Mouse (Mus musculus): Measurements from ENCODE around the gene Dusp5. TPM values are rescaled to one million over a fixed set of nuclear protein-coding genes. Genes with fewer than 3 reads are reported as not detected.
"Not testable (repeated sequence)": the region's sequence is repeated elsewhere in the genome, so short reads cannot be mapped to it uniquely, and the experiment has no call there.

Gene Dusp5
- 1 to 10 TPM; 3.1 to 5.6 (median 4.2) TPM for total RNA-seq (2022)

DNA sequence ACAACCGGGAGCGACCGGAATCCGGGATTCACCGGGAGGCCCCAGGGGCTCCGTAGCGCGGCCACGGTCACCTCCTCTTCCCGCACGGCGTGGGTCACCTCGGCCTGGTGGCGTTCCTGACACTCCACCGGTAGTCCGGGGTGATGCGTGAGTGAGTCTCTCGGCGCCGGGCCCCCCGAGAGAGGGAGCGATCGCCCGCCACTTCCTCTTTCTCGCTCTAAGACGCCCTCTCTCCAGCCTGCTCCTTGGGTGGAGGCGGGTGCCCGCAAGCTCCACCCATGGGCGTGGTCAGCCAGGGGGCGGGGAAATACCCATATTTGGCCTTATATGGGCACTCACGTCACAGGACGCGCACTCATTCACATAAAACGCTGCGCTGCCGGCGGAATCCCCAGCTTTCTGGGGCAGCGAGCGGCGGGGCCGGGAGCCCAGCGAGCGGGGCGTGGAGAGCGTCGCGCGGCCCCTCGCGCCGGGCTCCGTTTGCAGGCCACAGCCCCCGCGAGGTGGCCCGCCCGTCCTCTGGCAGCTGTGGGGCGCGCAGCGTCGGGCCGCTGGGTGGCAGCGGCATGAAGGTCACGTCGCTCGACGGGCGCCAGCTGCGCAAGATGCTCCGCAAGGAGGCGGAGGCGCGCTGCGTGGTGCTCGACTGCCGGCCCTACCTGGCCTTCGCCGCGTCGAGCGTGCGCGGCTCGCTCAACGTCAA, at the start of gene Dusp5:
Gene Dusp5 (plus strand): TSS at position 358 of the 703 bp plus-strand sequence.
- DNase-seq (ENCODE audit: low spot score) = peak; percentile 97

- DNase-seq (ENCODE audit: low spot score) = no peak
Measured at GRCm38 (mm10) chr19:53479590-53479989, 49.3 kb upstream of the Dusp5 start.

DNA sequence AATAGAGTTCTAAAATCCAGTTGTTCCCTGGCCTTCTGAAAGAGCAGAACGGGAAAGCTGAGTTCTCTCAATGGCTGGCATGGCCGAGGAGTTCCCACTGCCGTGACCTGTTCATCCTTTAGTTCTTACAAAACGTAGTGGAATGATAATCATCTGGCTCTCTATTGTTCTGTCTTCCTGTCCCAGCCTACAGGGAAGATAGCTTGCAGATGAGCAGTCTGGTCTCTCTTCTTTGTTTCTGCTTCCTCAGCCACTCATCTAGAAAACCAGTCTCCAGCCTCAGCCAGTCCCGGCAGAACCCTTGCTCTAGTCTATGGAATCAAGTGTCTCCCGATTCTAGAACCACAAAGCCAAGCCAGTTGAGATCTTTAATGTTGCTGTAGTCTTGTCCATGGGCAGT, 46.8 kb upstream of the Dusp5 start:
- no peak for DNase-seq (ENCODE audit: low spot score)

- no peak for DNase-seq (ENCODE audit: low spot score)
Measured at GRCm38 (mm10) chr19:53482527-53482926, 46.4 kb upstream of the Dusp5 start.

DNA sequence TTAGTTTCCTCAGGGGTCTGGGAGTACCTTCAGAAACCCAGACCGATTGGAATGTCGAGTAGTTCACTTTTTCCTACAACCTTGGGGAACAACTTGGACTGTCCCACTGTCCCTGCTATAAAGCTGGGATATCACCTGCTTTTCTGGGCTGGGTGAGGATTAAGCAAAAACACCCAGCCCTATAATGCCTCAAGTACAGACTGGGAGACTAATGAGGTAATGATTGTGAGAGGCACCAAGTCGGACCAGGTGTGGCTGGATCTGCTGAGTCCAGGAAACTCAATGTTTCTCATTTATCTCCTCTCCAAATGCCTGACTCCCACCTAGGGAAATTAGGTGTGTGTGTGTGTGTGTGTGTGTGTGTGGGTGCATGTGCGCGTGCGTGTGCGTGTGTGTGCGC, 44.9 kb upstream of the Dusp5 start:
- DNase-seq (ENCODE audit: low spot score) = no peak

DNA sequence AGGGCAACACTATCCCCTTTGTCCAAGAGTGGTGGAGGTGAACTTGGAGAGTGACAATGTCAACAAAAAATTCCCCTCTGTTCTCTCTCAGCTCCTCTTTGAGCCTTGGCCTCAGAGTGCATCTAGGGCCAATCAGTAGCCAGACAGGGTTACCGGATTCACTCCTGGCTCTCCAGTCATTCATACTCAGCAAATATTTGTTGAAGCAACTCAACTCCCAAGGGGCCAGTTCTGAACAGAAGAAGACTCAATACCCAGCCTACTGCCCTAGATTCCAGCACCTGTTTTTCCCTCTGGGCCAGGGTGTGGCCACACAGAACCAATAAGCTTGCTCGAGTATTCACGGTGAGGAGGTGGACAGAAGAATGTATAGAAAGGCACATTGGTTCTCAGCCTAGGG, 44.0 kb upstream of the Dusp5 start:
- DNase-seq (ENCODE audit: low spot score) = no peak

DNA sequence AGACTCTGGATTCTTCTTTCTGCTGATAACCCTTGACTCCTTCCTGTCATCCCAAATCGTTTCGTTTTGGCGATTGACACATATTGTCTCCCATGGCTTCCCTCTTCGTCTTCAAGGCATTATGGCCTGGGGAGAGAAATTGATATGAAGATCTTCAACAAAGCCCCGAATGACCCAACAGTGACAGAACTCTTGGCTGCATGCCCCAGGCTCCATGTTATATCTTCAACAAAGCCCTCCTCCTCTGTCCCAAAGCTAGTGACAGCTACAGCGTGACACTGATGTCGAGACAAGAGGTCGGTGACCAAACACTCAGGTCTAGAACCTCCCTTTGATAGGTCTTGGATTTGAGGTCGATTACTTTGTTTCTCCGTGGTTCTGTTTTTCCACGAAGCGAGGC, 39.7 kb upstream of the Dusp5 start:
- no peak for DNase-seq (ENCODE audit: low spot score)

GRCm38 (mm10) chr19:53489910-53490309, 39.0 kb upstream of the Dusp5 start:
- no peak for DNase-seq (ENCODE audit: low spot score)

DNA sequence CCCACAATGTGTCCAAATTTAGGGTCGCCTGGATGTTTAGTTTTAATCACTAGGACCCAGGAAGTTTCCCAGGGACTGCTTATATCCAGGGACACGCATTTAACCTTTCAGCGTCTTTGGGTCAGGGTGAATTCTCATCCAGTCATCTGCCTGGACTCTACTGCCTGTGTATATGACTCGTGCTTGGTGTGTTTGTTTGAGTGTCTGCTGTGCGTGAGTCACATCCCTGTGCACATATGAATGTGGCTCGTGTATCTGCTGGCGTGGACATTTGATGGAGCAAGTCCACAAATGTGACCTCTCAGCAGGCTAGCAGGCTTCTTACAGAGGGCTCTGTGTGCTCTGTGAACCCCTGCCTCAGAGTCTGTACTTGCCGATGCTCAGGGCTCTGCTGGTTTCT, 38.0 kb upstream of the Dusp5 start:
- no peak for DNase-seq (ENCODE audit: low spot score)

DNA sequence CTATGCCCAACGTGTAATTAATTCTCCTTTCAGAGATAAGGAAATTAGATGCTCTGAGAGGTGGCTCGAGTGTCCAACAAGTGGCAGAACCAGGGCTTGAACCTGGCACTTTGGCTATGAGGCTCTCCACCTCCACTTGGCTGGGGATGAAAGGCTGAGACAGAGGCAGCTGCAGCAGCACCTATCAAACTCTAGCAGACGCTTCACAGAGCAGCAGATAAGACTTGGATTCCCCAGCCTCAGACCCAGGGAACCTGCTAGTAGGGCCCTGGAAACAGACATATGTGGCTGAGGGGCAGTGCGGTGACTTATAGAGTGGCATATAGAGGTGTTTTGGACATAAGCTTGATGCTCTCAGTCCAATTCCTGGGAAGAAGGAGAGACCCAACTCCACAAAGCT, 36.4 kb upstream of the Dusp5 start:
- no peak for DNase-seq (ENCODE audit: low spot score)

GRCm38 (mm10) chr19:53493866-53494265, 35.0 kb upstream of the Dusp5 start:
- peak; percentile 49 for DNase-seq (ENCODE audit: low spot score)

DNA sequence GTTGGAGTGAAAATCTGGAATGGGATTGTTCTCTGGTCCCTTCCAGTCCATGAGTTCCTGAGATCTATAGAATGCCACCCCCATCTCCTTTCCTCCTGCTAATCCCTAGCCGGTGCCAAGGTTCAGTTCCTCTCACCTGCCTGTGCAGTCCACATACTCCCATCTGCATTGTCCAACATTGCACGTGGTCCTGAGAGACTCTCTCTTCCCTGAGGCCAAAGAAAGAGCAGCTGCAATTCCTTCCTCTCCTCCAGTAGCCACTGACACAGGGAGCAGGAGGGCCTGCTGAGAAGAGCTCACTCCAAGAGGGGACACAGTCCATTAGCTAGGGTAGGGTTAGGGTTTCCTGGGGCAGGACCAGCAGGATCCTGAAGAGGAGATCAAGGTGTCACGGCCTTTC, 31.0 kb upstream of the Dusp5 start:
- no peak for DNase-seq (ENCODE audit: low spot score)

- no peak for DNase-seq (ENCODE audit: low spot score)
Measured at GRCm38 (mm10) chr19:53499049-53499448, 29.9 kb upstream of the Dusp5 start.

DNA sequence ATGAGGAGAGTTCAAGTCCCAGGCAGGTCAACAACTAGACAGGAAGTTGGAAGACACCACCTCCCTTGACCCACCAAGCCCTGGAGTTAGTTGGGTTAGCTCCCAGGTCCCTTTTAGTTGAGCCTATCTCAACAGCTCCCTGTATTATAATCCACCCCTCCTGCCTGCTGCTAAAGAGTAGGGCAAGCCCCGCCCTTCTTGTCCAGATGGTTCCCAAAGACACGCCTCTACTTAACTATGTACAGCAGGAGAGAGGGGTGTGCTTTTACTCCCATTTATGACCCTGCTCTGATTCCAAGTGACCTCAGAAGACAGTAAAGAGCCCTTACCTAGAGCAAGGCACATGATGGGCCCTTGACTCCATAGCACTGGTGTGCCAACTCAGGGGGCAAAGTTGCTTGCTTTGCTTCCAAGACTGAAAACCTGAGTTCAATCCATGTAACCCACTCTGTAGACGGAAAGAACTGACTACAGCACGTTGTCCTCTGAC, 29.4 kb upstream of the Dusp5 start:
- no peak for DNase-seq (ENCODE audit: low spot score)

- peak; percentile 21 for DNase-seq (ENCODE audit: low spot score)
Measured at GRCm38 (mm10) chr19:53500298-53501006, 28.5 kb upstream of the Dusp5 start.

DNA sequence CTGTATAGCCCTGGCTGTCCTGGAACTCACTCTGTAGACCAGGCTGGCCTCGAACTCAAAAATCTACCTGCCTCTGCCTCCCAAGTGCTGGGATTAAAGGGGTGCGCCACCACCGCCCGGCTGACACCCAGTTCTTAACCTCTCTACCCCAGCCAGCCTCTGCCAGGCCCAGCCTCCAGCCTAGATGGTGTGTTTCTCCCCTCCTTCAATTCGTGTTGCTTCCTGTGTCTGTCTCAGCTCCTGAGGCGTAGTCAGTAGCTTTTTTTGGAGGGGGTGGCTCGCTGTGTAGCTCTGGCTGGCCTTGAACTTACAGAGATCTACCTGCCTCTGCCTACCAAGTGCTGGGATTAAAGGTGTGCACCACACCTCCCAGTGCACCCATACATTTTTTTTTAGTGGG, 27.7 kb upstream of the Dusp5 start:
- not testable (repeated sequence) for DNase-seq (ENCODE audit: low spot score)

DNA sequence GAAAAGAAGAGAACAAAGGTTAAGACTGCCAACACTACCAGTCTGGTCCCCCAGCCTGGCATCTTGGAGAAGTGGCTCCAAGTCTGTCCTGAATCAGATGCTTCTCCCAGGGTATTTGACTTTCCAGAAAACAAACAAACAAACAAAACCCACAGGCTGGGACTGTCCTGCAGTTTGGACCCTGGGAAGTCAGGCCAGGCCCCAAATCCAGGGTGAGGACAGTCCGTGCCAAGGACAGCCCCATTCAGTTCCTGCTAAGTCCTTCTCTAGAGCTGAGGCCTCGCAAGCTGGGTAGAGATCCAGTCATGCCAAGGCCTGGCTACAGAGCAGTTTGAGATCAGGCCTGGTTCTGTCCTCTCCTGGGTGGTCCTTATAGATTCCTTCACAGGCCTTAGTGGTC, 27.1 kb upstream of the Dusp5 start:
- no peak for DNase-seq (ENCODE audit: low spot score)

DNA sequence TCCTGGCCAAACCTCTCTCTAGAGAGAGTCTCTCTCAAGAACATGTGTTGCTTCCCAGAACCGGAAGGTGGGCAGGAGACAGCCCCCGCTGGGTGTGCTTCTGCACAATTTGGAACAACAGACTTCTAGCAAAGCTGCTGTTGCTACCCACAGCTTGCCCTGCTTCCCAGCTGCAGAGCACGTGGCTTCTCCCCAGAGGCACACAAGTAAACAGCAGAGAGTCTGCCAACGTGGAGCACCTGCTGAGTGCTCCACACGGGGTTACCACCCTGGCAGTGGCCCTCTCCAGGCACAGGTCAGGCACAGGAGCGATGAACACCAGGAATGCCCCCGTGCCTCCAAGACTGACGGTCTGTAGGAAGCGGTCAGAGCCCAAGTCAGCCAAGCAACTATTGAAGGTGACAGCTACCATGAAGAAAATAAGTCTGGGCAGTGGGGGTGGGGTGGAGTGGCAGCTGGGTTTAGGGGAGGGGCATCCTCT, 26.0 kb upstream of the Dusp5 start:
- DNase-seq (ENCODE audit: low spot score) = no peak

- no peak for DNase-seq (ENCODE audit: low spot score)
Measured at GRCm38 (mm10) chr19:53504181-53504580, 24.7 kb upstream of the Dusp5 start.

DNA sequence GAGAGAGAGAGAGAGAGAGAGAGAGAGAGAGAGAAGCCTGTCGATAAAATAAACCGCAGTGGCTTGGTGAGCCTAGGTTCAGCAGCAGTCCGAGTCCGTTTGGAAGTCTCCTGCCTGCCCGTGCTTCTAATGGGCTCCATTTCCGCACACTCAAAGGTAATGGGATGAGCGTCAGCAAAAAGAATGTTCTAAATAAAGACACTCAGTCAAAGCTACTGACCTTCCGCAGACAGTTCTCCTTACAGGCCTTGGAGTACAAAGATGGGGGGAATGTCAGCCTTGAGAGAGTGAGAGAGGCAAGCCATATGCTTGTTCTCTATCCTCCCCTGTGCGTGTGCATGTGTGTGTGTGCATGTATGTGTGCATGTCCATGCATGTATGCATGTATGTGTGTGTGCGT, 23.2 kb upstream of the Dusp5 start:
- no peak for DNase-seq (ENCODE audit: low spot score)

- no peak for DNase-seq (ENCODE audit: low spot score)
Measured at GRCm38 (mm10) chr19:53507497-53507896, 21.4 kb upstream of the Dusp5 start.

- DNase-seq (ENCODE audit: low spot score) = no peak
Measured at GRCm38 (mm10) chr19:53511244-53511934, 17.5 kb upstream of the Dusp5 start.
